8 mouse cellular contexts compared by ENCODE assay signal in the genomic region with DNA sequence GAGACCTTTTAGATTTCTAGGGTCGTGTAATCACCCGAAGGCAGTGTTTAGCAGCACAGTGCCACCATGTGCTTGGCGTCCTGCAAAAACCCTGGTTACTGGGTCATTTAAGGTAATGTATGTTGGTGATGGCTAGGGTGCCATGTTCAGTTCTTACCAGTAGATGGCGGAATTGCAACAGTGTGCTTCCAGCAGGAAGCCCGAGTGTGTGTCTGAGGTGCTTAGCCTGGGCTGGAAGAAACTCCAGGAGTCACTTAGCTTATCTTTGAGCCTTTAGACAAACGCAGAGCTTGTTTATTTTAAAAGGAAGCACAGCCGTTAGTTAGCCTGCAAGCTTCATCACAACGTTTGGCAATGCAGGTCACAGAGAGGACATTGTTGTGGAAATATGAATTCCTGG. TPM values are rescaled to one million over a fixed set of nuclear protein-coding genes. Genes with fewer than 3 reads are reported as not detected.
DNase-seq lines count a peak whose midpoint lies in the region; ATAC-seq and TF ChIP-seq lines count a peak whose summit lies in the region.

No protein-coding gene starts in this region.

- no peak overlapping the region for H3K4me2 ChIP-seq in hindbrain, embryonic 12.5 days (replicated peaks)
- no peak overlapping the region for H3K4me2 ChIP-seq in hindbrain, postnatal 0 days (ENCODE audit: low read depth, low read length)

- no peak overlapping the region for H3K27ac ChIP-seq in hindbrain, embryonic 10.5 days
- H3K27ac ChIP-seq in hindbrain, embryonic 12.5 days = no peak overlapping the region
- no peak overlapping the region for H3K27ac ChIP-seq in hindbrain, postnatal 0 days

- no peaks in the 10 kb centered on the region for H3K36me3 ChIP-seq in hindbrain, embryonic 10.5 days
- H3K36me3 ChIP-seq in hindbrain, embryonic 12.5 days = no peaks in the 10 kb centered on the region
- no peaks in the 10 kb centered on the region for H3K36me3 ChIP-seq in hindbrain, postnatal 0 days (ENCODE audit: insufficient read depth, low read length)

- DNase-seq in hindbrain, embryonic 10.5 days (ENCODE audit: low spot score) = peak; percentile 80
- peak; percentile 93 for DNase-seq in cerebellum, postnatal 14 days
- peak; percentile 78 for DNase-seq in gastrocnemius, adult 18-20 months (ENCODE audit: low spot score)
- peak; percentile 94 for DNase-seq in hindbrain, postnatal 0 days (ENCODE audit: low spot score)
- peak; percentile 81 for DNase-seq in left cerebral cortex, adult 11 months (ENCODE audit: low spot score)
- DNase-seq in lung, postnatal 36 days = peak; percentile 94
- DNase-seq in right cerebral cortex, postnatal 36 days (ENCODE audit: low spot score in 2 of 2) = peak; percentile 69 to 70

- WGBS in hindbrain, embryonic 10.5 days = 4% methylated on average over 8 of the region's 8 CpGs
- WGBS in hindbrain, embryonic 12.5 days = 3% methylated on average over 8 of the region's 8 CpGs
- 3% methylated on average over 8 of the region's 8 CpGs for WGBS in hindbrain, postnatal 0 days

- peaks cover 12% of the 10 kb centered on the region; the same call in 1 of the 2 replicates for H3K9me3 ChIP-seq in hindbrain, embryonic 10.5 days
- H3K9me3 ChIP-seq in hindbrain, embryonic 12.5 days (replicated peaks) = peaks cover 16% of the 10 kb centered on the region; the same call in 1 of the 2 replicates
- H3K9me3 ChIP-seq in hindbrain, postnatal 0 days (ENCODE audit: low read length) = no peaks in the 10 kb centered on the region

- TF ChIP-seq CTCF in hindbrain, postnatal 0 days (IDR thresholded peaks at IDR 0.05; ENCODE audit: low read depth) = peak; percentile 98

- 0 out of 2 replicates have a peak, but pooled peaks cover 7% of the 10 kb centered on the region for H3K4me1 ChIP-seq in hindbrain, embryonic 10.5 days (replicated peaks)
- H3K4me1 ChIP-seq in hindbrain, embryonic 12.5 days = no peaks in the 10 kb centered on the region
- no peaks in the 10 kb centered on the region for H3K4me1 ChIP-seq in hindbrain, postnatal 0 days (ENCODE audit: insufficient read depth, low read length)

- ATAC-seq in hindbrain, embryonic 12.5 days (ENCODE audit: low FRiP score) = no peak
- ATAC-seq in hindbrain, postnatal 0 days = peak; percentile 86

- H3K4me3 ChIP-seq in hindbrain, embryonic 10.5 days = no peak overlapping the region
- no peak overlapping the region for H3K4me3 ChIP-seq in hindbrain, embryonic 12.5 days
- no peak overlapping the region for H3K4me3 ChIP-seq in hindbrain, postnatal 0 days (ENCODE audit: low read length)

- H3K9ac ChIP-seq in hindbrain, embryonic 12.5 days = no peak overlapping the region
- no peak overlapping the region for H3K9ac ChIP-seq in hindbrain, postnatal 0 days (replicated peaks; ENCODE audit: low read length)

- H3K27me3 ChIP-seq in hindbrain, embryonic 10.5 days (ENCODE audit: insufficient read depth, poor library complexity, severe bottlenecking) = no peaks in the 10 kb centered on the region; the same call in 1 of the 2 replicates
- H3K27me3 ChIP-seq in hindbrain, embryonic 12.5 days = no peaks in the 10 kb centered on the region
- no peaks in the 10 kb centered on the region for H3K27me3 ChIP-seq in hindbrain, postnatal 0 days (ENCODE audit: insufficient read depth, low read length)

RNA-seq across cellular contexts. Expression of gene Itgb3, which starts 17.7 kb away (rescaled TPM):
- 3.5 and 3.6 TPM in 2 replicates for polyA plus RNA-seq in hindbrain, embryonic 10.5 days (2016; fragmentation: Nextera tagmentation; extraction: Ambion mirVana)
- 2.9 and 3.4 TPM in 2 replicates for polyA plus RNA-seq in hindbrain, embryonic 12.5 days (2016; fragmentation: Nextera tagmentation; extraction: Ambion mirVana)
- total RNA-seq in gastrocnemius, adult 18-20 months (2021) = 1 to 10 TPM in 1 of 2 experiments, under 1 TPM in 1; 0.71 to 1.3 TPM
- total RNA-seq in hindbrain, postnatal 0 days (2014; rRNA removed) = 1.7 TPM in 2 replicates
- 0.82 and 1.0 TPM in 2 replicates for polyA plus RNA-seq in hindbrain, postnatal 0 days (2015; fragmentation: Nextera tagmentation; extraction: Ambion mirVana)

RNA-seq across cellular contexts. Expression of gene Myl4, which starts 39.7 kb away (rescaled TPM):
- 1.2 and 2.0 TPM in 2 replicates for polyA plus RNA-seq in hindbrain, embryonic 10.5 days (2016; fragmentation: Nextera tagmentation; extraction: Ambion mirVana)
- polyA plus RNA-seq in hindbrain, embryonic 12.5 days (2016; fragmentation: Nextera tagmentation; extraction: Ambion mirVana) = 6.1 and 17.5 TPM in 2 replicates
- total RNA-seq in gastrocnemius, adult 18-20 months (2021) = 1 to 10 TPM; 5.6 to 9.7 TPM
- total RNA-seq in hindbrain, postnatal 0 days (2014; rRNA removed) = 1.2 and 1.7 TPM in 2 replicates
- 5.6 and 5.9 TPM in 2 replicates for polyA plus RNA-seq in hindbrain, postnatal 0 days (2015; fragmentation: Nextera tagmentation; extraction: Ambion mirVana)

RNA-seq across cellular contexts. Expression of gene Cdc27, which starts 39.7 kb away (rescaled TPM):
- polyA plus RNA-seq in hindbrain, embryonic 10.5 days (2016; fragmentation: Nextera tagmentation; extraction: Ambion mirVana) = 38.6 and 53.4 TPM in 2 replicates
- 47.6 and 50.4 TPM in 2 replicates for polyA plus RNA-seq in hindbrain, embryonic 12.5 days (2016; fragmentation: Nextera tagmentation; extraction: Ambion mirVana)
- 10 to 100 TPM; 28.3 to 28.7 TPM for total RNA-seq in gastrocnemius, adult 18-20 months (2021)
- total RNA-seq in hindbrain, postnatal 0 days (2014; rRNA removed) = 23.8 and 27.4 TPM in 2 replicates
- polyA plus RNA-seq in hindbrain, postnatal 0 days (2015; fragmentation: Nextera tagmentation; extraction: Ambion mirVana) = 38.2 and 39.1 TPM in 2 replicates
